Mouse (Mus musculus) hindbrain, postnatal 0 days (tissue): ENCODE results near the gene Prkag2. TPM values are rescaled to one million over a fixed set of nuclear protein-coding genes. Genes with fewer than 3 reads are reported as not detected.
A peak's percentile ranks its signal among the peaks of the same experiment; 100 is the strongest.

Experiments used
- ATAC-seq: fragments of 200-750 bp; cut with Nextera tagmentation; 2 replicates; pipeline ENCODE4 v1.8.0; 2017; ENCODE audit warnings: mild to moderate bottlenecking, moderate TSS enrichment, moderate library complexity
- DNase-seq: peaks from one replicate; pipeline ENCODE4 v3.0.0-alpha.2; 2015; ENCODE audit warnings: low spot score
- H3K27ac ChIP-seq: fragments of 300-500 bp; sonication (generic); 2 replicates; pipeline ENCODE4 v1.5.1; 2014; ENCODE audit warnings: mild to moderate bottlenecking
- H3K27me3 ChIP-seq: fragments of 300-500 bp; sonication (generic); 2 replicates; pipeline ENCODE4 v1.6.1; 2014; ENCODE audit warnings: low read length, mixed read lengths; ENCODE audit not compliant: insufficient read depth
- H3K36me3 ChIP-seq: fragments of 300-500 bp; sonication (generic); 2 replicates; pipeline ENCODE4 v1.6.1; 2014; ENCODE audit warnings: low read length, mixed read lengths; ENCODE audit not compliant: insufficient read depth
- H3K4me1 ChIP-seq: fragments of 300-500 bp; sonication (generic); 2 replicates; pipeline ENCODE4 v1.6.1; 2014; ENCODE audit warnings: antibody characterized with exemption, low read length, mixed read lengths; ENCODE audit not compliant: insufficient read depth
- H3K4me2 ChIP-seq: fragments of 300-500 bp; sonication (generic); 2 replicates; pipeline ENCODE4 v1.6.1; 2014; ENCODE audit warnings: low read depth, mild to moderate bottlenecking, low read length, moderate library complexity, mixed read lengths
- H3K4me3 ChIP-seq: fragments of 300-500 bp; sonication (generic); 2 replicates; pipeline ENCODE4 v1.5.1; 2014; ENCODE audit warnings: low read length
- H3K9ac ChIP-seq: fragments of 300-500 bp; sonication (generic); replicated peaks from 2 replicates; pipeline ENCODE4 v1.6.1; 2014; ENCODE audit warnings: mild to moderate bottlenecking, low read length, moderate library complexity, mixed read lengths
- H3K9me3 ChIP-seq: fragments of 300-500 bp; sonication (generic); 2 replicates; pipeline ENCODE4 v1.6.1; 2016; ENCODE audit warnings: low read length, mixed read lengths
- CTCF ChIP-seq: IDR thresholded peaks from 2 replicates; pipeline ENCODE4 v1.5.1; 2016; ENCODE audit warnings: antibody characterized with exemption, control low read depth, low read depth
- WGBS: fragments of 180-500 bp; shearing (Covaris S2); extraction: QIAGEN DNeasy Blood & Tissue Kit; methylation state at CpG from one replicate; pipeline ENCODE4 v1.1.7; 2014; 5-methylcytosine and 5-hydroxymethylcytosine counted together
- polyA plus RNA-seq: library from polyadenylated mRNA; unstranded; fragments of >200 nt; fragmentation: Nextera tagmentation; extraction: Ambion mirVana; gene quantifications from 2 replicates; pipeline ENCODE4 v1.2.1, GENCODE M21; 2015
- total RNA-seq: library from RNA; depleted of rRNA; stranded (reverse); fragments of >200 nt; gene quantifications from 2 replicates; pipeline ENCODE4 v1.2.3, GENCODE M21; 2014

Prkag2 gene
- total and polyA plus RNA-seq, 2 experiments from 2014 or later: 38.3 to 86.4 TPM

GRCm38 (mm10) chr5:24919155-24919554, 181.3 kb downstream of the Prkag2 start:
- Histone ChIP-seq H3K4me3 (no peak overlapping the region), H3K27me3 (no peaks in the 10 kb centered on the region), H3K4me2 (no peak overlapping the region), H3K27ac (no peak overlapping the region), H3K9me3 (no peaks in the 10 kb centered on the region), H3K9ac (no peak overlapping the region), H3K36me3 (no peaks in the 10 kb centered on the region), H3K4me1 (no peaks in the 10 kb centered on the region)
- TF ChIP-seq CTCF: no peak
- WGBS: 80% methylated on average over 1 of the region's 1 CpGs
- peak; percentile 44 for DNase-seq
- no peak for ATAC-seq

DNA sequence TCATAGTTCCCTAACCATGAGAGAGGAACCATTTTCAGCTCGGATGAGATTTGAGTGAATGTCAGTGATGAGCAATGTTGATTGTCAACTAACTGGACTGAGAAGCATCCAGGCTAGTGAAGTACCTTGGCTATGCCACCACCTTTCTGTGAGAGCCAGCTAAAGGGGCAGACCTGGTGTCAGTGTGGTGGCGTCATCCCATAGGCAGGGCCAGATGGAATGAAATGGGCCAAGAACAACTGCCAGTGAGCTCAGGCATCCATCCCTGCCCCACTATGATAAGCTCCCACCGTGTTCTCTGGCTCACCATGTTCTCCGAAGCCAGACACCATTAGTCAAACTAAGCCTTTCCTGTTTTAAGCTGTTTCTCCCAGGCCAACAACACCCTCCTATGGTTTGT, 183.9 kb downstream of the Prkag2 start:
- WGBS: 62% methylated on average over 4 of the region's 4 CpGs
- H3K27ac ChIP-seq: no peak overlapping the region
- DNase-seq (no peak), ATAC-seq (no peak)
- no peak for TF ChIP-seq CTCF
- no peaks in the 10 kb centered on the region for H3K36me3 ChIP-seq
- H3K9me3 ChIP-seq: no peaks in the 10 kb centered on the region
- no peak overlapping the region for H3K4me3 ChIP-seq
- H3K9ac ChIP-seq: no peak overlapping the region
- H3K4me1 ChIP-seq: no peaks in the 10 kb centered on the region
- H3K4me2 ChIP-seq: no peak overlapping the region
- H3K27me3 ChIP-seq: no peaks in the 10 kb centered on the region

DNA sequence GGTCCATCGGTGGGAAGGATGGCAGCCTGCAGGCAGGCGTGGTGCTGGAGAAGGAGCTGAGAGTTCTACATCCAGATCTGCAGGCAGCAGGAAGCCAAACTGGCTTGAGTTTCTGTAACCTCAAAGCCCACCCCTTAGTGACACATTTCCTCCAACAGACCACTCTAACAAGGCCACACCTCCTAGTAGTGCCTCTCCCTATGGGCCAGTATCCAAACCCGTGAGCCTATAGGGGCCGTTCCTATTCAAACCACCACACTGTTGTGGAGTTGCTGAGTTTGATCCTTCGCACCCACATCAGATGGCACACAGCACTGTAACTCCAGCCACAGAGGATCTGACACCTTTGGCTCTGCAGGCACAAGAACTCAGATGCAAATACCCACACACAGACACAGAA, 185.3 kb downstream of the Prkag2 start:
- Histone ChIP-seq H3K36me3 (no peaks in the 10 kb centered on the region), H3K9ac (no peak overlapping the region), H3K27ac (no peak overlapping the region), H3K4me2 (no peak overlapping the region), H3K9me3 (no peaks in the 10 kb centered on the region), H3K4me1 (no peaks in the 10 kb centered on the region), H3K4me3 (no peak overlapping the region), H3K27me3 (no peaks in the 10 kb centered on the region)
- DNase-seq (no peak), ATAC-seq (0 out of 2 replicates have a peak, but pooled peaks have one; percentile 27)
- no peak for TF ChIP-seq CTCF
- 74% methylated on average over 5 of the region's 5 CpGs for WGBS

DNA sequence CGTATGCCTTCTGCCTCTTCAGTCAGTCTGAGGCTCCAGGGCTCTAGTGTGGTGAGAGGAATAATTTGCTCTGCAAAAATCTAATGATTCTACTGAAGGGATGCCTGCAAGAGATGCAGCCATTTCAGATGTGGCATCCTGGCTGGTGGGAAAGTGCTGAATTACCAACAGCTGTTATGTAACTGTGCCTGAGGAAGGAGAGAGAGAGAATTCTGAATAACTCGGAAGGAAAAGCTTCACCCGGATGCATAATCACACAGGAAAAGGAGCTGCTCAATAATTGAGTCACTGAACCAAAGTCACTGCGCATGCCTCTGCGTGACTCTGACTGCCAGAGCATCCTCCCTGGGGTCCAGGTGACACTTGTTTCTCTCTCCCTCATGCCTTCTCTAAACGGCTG, 186.8 kb downstream of the Prkag2 start:
- TF ChIP-seq CTCF: no peak

GRCm38 (mm10) chr5:24908820-24909716, 191.4 kb downstream of the Prkag2 start:
- 11% methylated on average over 15 of the region's 19 CpGs for WGBS
- peak; percentile 42 for ATAC-seq

More for the DNA sequence above, 186.8 kb downstream of the Prkag2 start:
- ATAC-seq (no peak), DNase-seq (no peak)
- no peaks in the 10 kb centered on the region for H3K4me1 ChIP-seq
- no peak overlapping the region for H3K9ac ChIP-seq
- H3K36me3 ChIP-seq: no peaks in the 10 kb centered on the region
- WGBS: 65% methylated on average over 6 of the region's 6 CpGs
- no peaks in the 10 kb centered on the region for H3K27me3 ChIP-seq
- H3K27ac ChIP-seq: no peak overlapping the region
- H3K4me3 ChIP-seq: no peak overlapping the region
- no peaks in the 10 kb centered on the region for H3K9me3 ChIP-seq
- no peak overlapping the region for H3K4me2 ChIP-seq

GRCm38 (mm10) chr5:24908141-24908819, 192.2 kb downstream of the Prkag2 start:
- Histone ChIP-seq H3K4me1 (peaks cover 7% of the 10 kb centered on the region; the same call in 1 of the 2 replicates), H3K9me3 (no peaks in the 10 kb centered on the region), H3K27ac (peak overlapping the region; percentile 88), H3K4me3 (peak overlapping the region; percentile 87), H3K36me3 (no peaks in the 10 kb centered on the region), H3K27me3 (no peaks in the 10 kb centered on the region), H3K9ac (peak overlapping the region; percentile 90), H3K4me2 (peak overlapping the region; percentile 68)
- TF ChIP-seq CTCF: peak; percentile 49
- 0% methylated on average over 45 of the region's 87 CpGs for WGBS
- DNase-seq: peak; percentile 95
- peak; percentile 95 for ATAC-seq

More at GRCm38 (mm10) chr5:24908820-24909716, 191.4 kb downstream of the Prkag2 start:
- Histone ChIP-seq H3K4me2 (peak overlapping the region; percentile 68), H3K4me1 (peaks cover 7% of the 10 kb centered on the region; the same call in 1 of the 2 replicates), H3K27ac (peak overlapping the region; percentile 88), H3K9me3 (no peaks in the 10 kb centered on the region), H3K4me3 (peak overlapping the region; percentile 87), H3K36me3 (no peaks in the 10 kb centered on the region), H3K27me3 (no peaks in the 10 kb centered on the region), H3K9ac (peak overlapping the region; percentile 90; the same call in 1 of the 2 replicates)
- DNase-seq: peak; percentile 83
- TF ChIP-seq CTCF: peak; percentile 71
